Mouse (Mus musculus): Measurements from ENCODE around the gene Plcxd2.

Gene Plcxd2

DNA sequence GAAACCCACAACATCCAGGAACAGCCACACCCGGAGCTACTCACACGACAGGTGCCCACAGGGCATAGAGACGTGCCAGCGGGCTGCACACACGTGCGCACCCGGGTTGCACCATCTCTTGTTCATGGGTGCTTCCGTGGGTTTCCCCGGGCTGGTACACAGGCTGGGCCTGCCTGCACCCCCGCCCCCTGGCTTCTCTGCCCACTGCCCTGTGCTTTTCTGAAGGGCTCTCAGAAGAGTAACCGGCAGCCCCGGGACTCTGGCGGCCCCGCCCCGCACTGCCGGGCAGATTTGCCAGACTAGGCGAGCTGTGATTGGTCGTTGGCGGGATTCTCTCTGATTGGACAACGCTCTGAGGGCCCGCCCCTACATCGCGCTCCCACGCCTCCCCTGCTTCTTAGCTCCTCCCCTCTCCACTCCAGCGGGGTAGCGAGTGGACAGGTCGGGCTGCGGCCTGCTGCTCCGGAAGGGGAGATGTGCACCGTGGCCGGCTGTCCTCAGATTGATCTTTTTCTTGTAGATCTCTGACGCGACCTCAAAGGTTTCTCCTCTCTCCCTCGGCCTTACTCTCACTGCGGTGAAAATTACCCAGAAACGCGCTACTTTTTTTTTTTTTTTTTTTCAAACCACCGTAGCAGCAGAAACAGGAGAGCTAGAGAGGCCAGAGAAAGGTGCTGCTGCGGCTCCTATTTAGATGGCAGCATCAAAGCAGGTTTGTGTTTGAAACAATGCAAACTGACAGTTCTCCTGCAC lies at the start of gene Plcxd2:
Gene Plcxd2 (minus strand): TSS at position 66 of the 753 bp plus-strand sequence.
- peak; percentile 93 for DNase-seq (ENCODE audit: low read depth, low spot score)

DNA sequence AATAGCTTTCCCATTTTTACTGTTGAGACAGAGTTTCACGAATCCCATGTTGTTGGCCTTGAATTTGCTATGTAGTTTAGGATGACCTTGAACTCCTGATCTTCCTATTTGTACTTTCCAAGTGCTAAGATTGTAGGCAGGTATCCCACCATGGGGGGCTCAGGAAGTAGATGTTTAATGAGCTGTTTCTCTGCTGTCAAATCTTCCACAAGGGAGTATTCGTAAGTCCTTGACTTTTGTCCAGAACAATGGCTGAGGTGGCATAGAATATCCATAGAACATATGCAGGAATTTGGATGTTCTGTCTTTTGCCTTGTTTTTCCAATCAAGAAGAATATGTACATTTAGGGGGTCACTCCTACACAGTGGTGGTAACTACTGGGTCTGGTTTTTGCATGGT lies 36.9 kb upstream of the Plcxd2 start:
- DNase-seq (ENCODE audit: low read depth, low spot score), result peak; percentile 54

DNA sequence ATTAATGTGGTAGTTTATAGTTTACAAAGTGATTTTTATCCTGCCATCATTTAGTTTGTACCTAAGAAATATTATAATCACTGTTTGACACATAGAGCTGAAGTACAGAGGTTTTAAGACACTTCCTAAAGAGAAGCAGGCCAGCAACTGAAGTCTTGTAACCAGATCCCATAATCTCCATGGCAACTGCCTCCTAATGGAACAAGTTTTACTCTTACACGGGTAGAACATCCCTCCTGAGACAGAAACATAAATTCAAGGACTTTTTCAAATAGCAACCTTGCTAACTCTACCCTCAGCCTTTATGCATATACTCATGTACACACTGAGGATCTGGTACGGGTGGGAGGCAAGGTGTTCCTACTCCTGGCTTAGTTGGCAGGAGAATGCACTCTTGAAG lies 26.2 kb upstream of the Plcxd2 start:
- DNase-seq (ENCODE audit: low read depth, low spot score), result no peak

DNA sequence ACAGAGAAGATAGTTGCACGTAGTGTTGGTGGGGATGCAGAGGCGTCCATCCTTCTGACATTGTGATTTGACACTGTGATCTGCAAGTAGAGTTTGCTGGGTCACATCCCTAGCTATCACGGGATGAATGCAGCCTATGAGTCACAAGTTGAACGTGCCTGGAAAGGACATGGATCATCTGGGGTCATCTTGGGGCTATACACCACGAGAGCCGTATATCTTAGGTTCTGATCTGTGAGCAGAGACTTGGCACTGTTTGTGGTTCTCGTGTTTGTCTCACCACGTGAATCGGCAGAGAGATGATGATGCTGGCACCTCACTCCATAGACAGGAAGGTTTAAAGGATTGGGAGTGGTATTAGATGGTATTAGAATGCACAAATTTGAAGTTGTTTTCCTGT lies 23.9 kb upstream of the Plcxd2 start:
- no peak for DNase-seq (ENCODE audit: low read depth, low spot score)

DNA sequence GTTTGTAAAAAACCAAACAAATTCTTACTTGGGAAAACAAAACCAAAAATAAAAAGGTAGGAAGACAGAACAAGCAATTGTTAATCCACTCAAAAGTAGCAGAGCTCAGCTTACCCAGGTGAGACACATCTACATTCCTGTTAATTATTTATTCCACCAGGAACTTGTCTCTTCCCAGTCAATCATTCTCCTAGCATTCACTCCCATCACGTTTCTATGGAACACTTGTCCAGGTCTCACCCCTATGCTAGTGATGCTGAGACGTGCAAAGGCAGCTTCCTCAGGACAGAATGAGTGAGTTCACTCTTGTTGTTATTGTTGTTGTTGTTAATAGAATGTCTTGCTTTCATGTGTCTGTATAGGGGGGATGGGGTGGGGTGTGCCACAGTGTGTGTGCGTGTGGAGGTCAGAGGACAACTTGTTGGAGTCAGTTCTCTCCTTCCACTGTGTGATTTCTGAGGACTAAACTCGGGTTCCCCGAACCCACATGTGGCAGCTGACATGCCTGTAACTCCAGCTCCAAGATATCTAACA lies 13.0 kb upstream of the Plcxd2 start:
- no peak for DNase-seq (ENCODE audit: low read depth, low spot score)

DNA sequence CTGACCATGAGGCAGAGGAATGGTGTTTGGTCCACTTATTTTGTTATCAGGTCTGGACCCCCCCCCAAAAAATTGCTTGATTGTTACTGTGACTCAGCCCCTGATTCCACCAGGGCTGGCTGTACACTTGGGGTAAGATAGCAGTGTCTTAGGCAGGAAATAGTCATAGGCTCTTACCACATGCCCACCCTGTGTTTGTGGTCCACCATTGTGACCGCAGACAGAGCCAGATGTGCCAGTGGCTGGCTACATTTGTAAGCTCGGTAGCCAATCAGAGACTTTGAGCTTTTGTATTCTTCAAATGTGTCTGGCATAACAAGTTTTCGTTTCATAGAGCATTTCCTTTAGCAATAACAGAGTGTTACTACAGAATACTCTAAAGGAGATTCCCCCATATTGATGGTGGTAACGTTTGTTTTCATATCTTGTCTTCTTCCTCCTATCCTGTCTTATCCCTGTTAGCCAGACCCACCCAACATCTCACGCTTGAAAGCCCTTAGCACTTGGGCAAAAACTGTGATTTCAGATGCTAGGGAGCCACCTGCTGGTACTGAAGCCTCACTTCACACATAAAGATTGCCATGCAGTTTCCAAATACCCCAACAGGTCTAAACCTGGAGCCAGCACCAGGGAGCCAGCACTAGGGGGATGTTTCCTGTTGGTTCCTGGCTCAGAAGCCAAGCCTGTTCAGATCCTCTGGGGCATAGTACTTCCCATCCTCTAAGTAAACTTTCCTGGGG lies 12.3 kb upstream of the Plcxd2 start:
- DNase-seq (ENCODE audit: low read depth, low spot score), result peak; percentile 86

DNA sequence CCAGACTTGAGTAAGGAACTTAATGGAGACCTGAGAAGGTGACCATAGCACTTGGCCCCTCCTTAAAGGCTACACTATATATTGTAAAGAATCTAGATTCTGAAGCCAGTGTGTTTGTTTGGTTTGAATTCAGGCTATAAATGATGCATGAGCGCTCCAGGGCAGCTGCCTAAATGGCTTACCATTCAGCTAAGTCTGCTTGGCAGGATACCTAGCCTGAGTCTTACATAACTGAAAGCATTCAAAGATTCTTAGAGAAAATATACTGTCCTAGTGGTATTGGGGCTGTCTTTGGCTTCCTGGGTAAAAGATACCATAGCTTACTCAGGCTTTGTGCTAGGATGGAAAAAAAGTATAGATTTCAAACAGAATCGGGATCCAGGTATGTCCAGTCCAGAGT lies 11.3 kb upstream of the Plcxd2 start:
- no peak for DNase-seq (ENCODE audit: low read depth, low spot score)

DNA sequence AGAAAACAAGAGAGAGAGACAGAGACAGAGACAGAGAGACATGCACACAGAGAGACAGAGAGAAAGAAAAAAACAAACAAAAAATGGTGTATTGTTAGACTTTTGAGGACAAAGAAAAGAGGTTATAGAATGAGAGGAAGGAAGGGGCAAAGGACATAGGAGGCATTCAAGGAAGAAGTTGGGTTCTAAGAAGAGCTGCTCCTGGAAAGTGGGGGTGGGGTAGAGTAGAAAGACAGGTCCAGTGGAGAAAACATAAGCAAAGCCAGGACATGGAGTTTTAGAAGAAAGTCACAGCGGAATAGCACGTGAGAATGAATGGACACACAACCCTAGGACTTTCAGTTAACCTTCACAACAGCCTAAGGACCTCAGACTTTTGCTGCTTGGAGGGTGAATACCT lies 10.4 kb upstream of the Plcxd2 start:
- DNase-seq (ENCODE audit: low read depth, low spot score), result no peak

DNA sequence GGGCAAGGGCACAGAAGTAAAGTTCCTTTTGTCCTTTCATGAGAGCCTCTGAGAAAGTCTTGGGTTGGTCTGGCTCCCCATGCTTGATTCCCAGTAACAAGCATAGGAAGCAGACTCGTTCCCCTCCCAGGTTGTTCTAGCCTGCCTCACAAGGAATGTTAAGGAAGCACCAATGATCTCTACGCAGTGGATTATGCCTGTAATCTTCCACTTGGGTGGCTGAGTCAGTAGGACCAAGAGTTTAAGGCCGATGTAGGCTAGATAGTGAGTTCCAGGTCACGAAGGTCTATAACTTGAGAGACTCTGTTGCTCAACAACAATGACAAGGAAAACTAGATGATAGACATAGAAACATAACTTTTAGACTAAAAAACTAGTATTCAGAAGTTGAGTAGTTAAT lies 9.8 kb upstream of the Plcxd2 start:
- no peak for DNase-seq (ENCODE audit: low read depth, low spot score)

DNA sequence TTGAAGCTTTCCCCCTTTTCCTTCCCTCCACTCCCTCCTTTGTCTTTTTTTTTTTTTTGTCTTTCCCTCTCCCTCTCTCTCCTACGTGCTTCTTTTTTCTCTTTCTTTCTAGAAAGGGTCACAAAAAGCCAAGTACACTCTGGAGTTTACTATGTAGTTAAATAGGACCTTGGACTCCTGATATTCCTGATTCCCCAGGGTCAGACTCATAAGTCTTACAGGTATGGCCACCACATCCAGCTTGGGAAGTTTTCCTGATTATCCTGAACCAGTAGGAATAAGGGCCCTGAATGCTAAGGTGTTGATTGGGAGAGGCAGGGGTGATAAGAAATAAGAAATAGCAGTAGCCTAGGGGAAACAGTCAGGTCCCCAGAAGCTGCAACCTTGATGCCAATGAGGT lies 9.3 kb upstream of the Plcxd2 start:
- DNase-seq (ENCODE audit: low read depth, low spot score), result no peak

DNA sequence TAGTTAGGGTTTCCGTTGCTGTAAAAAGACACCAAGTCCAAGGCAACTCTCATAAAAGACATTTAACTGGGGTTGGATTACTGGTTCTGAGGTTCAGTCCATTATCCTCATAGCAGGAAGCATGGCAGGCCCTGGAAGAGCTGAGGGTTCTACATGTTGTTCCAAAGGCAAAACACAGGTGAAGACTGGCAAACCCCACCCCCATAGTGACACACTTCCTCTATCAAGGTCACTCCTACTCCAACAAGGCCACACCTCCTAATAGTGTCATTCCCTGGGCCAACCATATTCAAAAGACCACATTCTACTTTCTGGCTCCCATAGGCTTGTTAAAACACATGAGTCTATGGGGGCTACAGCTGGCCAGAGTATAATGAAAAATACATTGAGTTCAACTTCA lies 1.7 kb upstream of the Plcxd2 start:
- DNase-seq (ENCODE audit: low read depth, low spot score), result peak; percentile 14

DNA sequence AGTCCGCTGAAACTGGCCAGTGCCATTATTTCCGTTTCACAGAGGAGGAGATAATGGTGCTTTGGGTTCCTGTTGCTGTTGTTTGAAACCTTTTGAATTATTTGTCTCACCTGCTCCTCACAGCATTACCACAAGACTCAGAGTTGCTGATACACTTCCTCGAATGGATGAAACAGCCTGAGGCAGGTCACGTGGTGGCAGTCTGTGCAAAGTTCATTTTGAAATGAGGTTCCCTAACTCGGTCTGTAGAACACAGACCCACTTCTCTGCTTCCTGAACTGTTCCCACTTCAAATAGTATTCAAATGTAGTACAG lies 845 bp upstream of the Plcxd2 start:
- DNase-seq (ENCODE audit: low read depth, low spot score), result peak; percentile 18

DNA sequence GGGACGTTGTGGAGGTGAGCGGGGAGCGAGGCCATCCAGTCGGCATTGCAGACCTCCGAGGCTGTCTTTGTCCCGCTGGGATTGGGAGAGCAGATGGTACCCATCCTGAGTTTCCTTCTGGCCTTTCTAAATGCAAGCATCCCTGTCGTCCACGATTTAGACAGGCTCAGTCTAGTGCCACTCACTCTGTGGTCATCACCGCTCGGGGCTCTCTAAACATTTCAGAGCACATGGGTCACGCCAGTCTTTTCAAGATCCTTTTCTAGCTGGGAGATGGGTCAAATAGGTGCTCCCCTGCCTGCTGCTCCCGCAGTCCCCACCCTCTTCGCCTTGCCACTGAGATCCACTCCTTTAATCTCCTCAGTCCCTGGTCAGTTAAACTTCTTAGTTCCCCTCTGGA lies 301 bp downstream of the Plcxd2 start:
- peak; percentile 6 for DNase-seq (ENCODE audit: low read depth, low spot score)

DNA sequence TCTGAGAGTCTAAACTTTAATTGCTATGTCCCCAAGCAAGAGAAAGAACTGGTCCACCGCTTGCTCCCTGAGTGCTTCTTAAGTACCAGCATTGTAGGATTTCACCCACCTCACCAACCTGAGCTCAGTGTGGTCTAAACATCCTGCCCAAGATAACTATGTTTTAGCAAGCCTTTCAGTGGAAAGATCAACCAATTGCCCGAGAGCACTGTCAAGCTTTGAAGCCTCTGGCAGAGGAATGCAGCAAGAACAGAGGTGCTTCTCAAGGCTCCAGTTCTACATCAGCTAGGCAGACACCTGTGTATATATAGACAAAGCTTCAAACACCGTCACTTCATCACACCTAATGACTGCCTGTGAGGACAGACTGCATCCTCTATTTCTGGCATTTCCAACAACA lies 1.3 kb downstream of the Plcxd2 start:
- no peak for DNase-seq (ENCODE audit: low read depth, low spot score)

DNA sequence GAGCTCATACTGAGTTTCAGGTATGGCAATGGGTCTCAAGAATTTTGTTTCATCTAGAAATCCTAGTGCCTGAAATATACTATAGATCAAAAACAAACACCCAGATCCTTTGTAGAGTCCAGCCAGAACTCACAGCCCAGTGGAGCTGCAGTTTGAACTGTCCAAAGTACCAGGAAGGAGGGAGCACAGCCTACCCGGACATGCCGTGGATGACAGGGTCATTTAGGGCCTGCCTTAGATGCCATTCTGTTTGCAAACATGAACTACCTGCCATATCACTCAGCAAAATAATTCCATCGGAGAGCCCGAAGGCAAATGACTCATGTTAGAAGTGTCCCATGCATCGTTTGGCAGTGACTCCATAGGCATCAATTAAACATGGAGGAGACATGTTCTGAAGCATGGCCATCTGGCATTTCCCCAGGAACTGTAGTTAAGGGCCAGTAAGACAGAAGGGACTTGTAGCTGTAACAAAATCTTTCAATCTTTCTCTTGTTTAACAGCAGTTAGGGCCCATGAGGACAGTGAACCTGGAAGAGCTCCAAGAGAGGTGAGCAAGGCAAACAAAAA lies 1.9 kb downstream of the Plcxd2 start:
- no peak for DNase-seq (ENCODE audit: low read depth, low spot score)

DNA sequence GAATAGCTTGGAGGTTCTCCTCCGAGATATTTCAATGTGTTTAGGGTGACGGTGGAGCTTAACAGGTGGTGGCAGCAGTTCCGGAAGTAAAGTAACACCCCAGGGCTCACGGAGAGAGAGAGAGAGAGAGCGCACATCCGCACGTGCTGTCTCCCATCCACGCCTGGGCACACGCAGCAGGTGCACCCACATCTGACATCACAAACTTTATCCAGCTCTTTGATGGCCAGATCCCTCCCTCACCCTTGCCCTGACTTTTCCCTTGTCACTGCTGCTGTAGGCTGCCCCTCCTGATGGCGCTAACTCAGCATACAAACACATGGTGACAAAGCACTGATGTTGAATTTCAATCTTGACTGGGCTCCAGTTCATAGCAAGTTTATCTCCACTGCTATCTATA lies 3.8 kb downstream of the Plcxd2 start:
- DNase-seq (ENCODE audit: low read depth, low spot score), result no peak

DNA sequence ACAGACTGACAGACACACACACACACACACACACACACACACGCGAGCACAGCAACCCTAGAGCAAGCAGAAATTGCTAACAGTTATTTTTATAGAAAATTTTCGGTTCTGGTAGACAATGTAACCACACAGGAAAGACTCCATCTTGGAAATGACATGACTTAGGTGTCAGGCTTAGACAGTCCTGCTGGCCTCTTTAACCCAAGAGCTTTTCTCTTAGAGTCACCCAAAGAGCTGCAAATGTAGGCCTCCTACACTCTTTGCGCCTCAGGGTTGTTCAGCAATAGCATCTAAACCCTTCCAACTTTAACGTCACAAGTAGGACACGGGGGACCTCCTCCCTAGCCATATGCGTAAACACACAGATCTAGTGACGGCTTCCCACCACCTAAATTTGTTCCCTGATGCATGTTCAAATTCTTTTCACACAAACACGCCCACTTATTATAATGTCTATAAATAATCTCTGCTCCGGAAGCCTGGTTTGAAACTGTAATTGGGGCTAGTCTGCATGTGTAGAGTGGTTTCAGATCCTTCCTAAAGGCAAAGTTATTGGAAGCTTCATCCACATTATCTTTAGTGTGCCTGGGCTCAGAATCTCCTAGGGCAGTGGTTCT lies 8.4 kb downstream of the Plcxd2 start:
- no peak for DNase-seq (ENCODE audit: low read depth, low spot score)

DNA sequence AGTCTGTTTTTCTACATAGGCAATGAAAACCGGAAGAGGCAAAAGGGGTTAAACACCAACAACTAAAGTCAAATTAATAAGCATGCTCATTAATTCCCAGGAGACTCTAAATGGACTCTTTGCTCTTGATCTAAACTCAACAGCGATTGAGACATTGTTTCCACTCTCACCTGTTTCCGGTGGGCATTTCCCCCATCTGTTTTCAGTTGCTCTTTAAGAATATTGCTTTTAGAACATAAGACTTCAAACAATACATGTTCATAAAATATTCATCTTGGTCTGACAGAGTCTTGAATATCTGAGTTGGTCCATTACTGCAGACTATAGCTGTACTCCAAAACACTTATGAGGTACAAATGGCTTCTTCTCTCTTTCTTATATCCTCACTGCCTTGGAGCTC lies 9.0 kb downstream of the Plcxd2 start:
- DNase-seq (ENCODE audit: low read depth, low spot score), result no peak

DNA sequence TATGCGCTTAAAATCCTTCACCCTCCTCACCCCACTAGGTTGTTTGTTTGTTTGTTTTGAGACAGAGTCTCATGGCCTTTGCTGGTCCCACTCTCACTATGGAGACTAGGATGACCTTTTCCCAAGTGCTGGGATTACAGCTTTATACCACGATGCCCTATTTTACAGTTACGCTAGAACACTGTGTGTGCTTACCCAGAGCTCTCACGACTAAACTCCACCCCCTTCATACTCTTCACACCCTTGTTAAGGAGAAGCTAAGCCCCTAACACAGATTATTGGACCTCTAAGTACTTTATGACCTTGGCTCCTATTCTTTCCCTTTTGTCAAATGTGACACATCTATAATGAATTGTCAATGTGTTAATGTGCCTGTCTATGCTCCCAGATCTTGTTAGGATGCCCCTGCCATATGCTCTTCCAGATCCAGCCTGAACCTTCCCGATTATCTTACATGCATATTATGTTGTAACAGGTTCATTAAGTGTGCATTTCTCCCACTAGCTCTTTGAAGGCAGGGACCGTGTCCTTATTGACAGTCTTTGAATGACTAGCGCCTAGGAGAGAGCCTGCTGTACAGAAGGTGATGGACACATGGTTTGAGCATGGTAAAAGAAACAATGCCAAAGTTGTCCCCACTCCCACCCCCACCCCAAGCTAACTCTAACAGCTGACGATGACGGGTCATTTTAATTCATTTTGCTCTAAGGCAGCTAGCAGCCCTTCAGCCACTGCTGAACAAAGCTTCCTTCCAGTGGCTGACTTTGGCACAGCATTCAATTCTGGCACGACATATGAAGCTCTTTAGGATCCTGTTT lies 10.4 kb downstream of the Plcxd2 start:
- DNase-seq (ENCODE audit: low read depth, low spot score), result no peak

DNA sequence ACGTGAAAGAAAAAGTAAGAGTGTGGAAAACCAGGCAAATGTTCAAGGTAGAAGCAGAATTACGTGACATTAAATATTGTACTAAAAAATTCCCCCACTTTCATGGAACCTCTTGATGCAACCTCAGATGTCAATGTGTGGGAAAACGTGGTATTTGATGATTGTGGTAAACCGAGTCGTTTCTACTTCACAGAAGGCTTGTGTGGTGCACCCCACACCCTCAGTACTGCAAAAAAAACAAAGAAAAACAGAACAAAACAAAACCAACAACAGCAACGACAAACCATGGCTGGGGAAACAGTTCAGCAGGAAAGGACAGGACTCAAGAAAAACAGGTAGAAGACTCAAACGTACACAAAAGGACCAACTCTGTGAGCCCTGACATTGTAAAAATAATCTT lies 11.8 kb downstream of the Plcxd2 start:
- no peak for DNase-seq (ENCODE audit: low read depth, low spot score)

DNA sequence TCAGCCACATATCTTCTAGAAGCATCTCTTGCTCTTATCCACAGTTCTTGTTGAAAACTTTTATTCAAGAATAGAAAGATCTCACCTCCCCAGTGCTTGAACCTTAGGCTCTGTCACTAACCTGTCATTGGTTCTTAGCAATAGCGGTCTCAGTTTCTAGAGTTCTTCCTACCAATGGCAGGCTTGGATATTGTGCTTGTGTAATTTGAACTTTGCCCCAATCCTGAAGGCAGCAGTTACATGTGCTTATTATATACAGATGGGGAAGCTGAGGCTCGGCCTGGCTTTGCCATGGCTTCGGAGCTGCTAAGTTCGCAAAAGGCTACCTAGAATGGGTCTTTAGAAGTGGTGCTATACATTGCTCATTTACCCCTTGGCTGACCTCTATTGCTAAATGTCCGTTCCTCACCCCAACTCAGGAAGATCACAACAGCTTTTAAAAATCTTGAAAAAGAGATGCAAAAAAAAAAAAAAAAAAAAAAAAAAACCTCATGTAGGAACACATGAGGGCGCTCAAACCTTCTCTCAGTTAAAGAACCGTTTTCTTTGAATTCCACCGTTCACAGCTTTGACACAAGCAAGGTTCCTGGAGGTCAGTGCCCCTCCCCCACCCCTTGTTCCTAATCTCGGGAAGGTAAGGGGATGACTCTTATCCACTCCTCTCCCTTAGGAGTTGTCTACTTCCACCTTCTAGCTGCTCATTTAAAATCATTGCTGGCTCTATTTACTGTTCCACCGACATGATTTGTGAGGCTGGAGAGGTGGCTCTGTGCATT lies 18.9 kb downstream of the Plcxd2 start:
- peak; percentile 65 for DNase-seq (ENCODE audit: low read depth, low spot score)

Data from ES-CJ7 (cell line).